Mouse (Mus musculus): ENCODE results near the gene Zfp366.

DNA sequence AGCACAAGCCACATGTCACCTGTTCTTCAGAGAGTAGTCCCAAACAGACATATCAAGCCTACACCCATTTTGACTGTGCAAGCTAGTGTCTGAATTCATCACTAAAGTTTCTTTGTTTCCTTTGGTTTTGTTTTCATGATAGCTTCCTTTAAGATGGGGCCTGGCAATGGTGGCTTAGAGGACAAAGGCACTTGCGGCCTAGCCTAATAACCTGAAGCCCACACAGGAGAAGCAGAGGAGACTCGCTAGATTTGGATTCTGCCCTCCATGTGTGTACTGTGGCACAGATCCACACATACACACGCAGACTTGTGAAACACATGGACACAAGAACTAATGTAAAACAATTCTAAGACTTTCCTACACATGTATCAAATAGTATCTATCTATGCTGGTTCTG, 37.4 kb downstream of the Zfp366 start:
- TF ChIP-seq FLI1 (IDR thresholded peaks at IDR 0.05; ENCODE audit: low read length) (no peak), GATA1 (IDR thresholded peaks at IDR 0.05; ENCODE audit: borderline replicate concordance, low read length) (no peak)
